Mouse (Mus musculus): Measurements from ENCODE around the gene Pde4b. TPM values are rescaled to one million over a fixed set of nuclear protein-coding genes. Genes with fewer than 3 reads are reported as not detected.

The Pde4b gene
- polyA plus RNA-seq, 1 experiment from 2014 or later, result 23.8 TPM

GRCm38 (mm10) chr4:102582165-102582749 is 494.9 kb downstream of the Pde4b start:
- Histone ChIP-seq H3K27ac (no peak overlapping the region), H3K9ac (replicated peaks) (no peak overlapping the region), H3K9me3 (no peaks in the 10 kb centered on the region), H3K4me3 (replicated peaks) (no peak overlapping the region), H3K4me2 (replicated peaks) (no peak overlapping the region), H3K4me1 (replicated peaks) (peaks cover 5% of the 10 kb centered on the region), H3K27me3 (no peaks in the 10 kb centered on the region), H3K36me3 (no peaks in the 10 kb centered on the region)
- no peak for ATAC-seq
- WGBS, result 92% methylated on average over 8 of the region's 8 CpGs

- no peaks in the 10 kb centered on the region for H3K9me3 ChIP-seq
- no peaks in the 10 kb centered on the region for H3K36me3 ChIP-seq
- no peak overlapping the region for H3K4me3 ChIP-seq (replicated peaks)
- no peak for ATAC-seq
- H3K9ac ChIP-seq (replicated peaks), result no peak overlapping the region
- 82% methylated on average over 6 of the region's 6 CpGs for WGBS
- peaks cover 5% of the 10 kb centered on the region for H3K4me1 ChIP-seq (replicated peaks)
- H3K27me3 ChIP-seq, result no peaks in the 10 kb centered on the region
- H3K4me2 ChIP-seq (replicated peaks), result no peak overlapping the region
- H3K27ac ChIP-seq, result no peak overlapping the region
Observed at GRCm38 (mm10) chr4:102582963-102583362, 495.6 kb downstream of the Pde4b start.

GRCm38 (mm10) chr4:102583469-102583868 is 496.1 kb downstream of the Pde4b start:
- peaks cover 8% of the 10 kb centered on the region for H3K4me1 ChIP-seq (replicated peaks)
- H3K36me3 ChIP-seq, result no peaks in the 10 kb centered on the region
- no peak overlapping the region for H3K27ac ChIP-seq
- H3K9me3 ChIP-seq, result no peaks in the 10 kb centered on the region
- no peak overlapping the region for H3K9ac ChIP-seq (replicated peaks)
- 91% methylated on average over 3 of the region's 3 CpGs for whole genome bisulfite sequencing
- no peaks in the 10 kb centered on the region for H3K27me3 ChIP-seq
- H3K4me2 ChIP-seq (replicated peaks), result no peak overlapping the region
- H3K4me3 ChIP-seq (replicated peaks), result no peak overlapping the region
- ATAC-seq, result no peak

DNA sequence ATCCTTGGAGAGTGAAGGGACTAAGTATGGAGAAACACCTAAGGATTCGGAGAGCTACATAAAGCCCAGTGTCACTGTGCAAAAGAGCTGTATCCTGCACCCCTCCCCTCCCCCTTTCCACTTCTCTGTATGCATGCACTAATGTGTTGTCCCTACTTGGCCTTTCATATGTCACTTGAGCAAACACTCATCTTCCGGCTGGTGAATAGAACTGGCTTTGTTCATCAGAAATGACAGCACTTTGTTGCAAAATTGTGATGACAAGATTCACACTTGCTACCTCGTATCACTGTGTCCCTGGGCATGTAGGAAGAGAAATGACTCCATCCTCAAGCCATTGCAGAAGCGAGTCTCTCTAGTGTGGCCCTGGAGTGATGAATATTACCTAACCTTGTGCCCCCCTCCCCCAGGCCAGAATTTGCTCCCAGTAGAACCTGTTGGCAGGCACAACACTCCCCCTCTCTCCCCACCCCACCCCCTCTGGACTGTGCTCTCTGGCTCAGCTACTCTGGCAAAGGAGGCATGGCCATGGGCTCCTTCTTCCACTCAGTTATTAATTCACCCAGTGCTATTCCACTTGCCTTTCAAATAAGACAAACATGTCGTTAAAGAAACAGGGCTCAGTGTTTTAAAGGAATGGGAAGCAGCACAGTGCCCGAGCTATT is 497.4 kb downstream of the Pde4b start:
- Histone ChIP-seq H3K36me3 (no peaks in the 10 kb centered on the region), H3K4me2 (replicated peaks) (no peak overlapping the region), H3K27ac (no peak overlapping the region), H3K9ac (replicated peaks) (no peak overlapping the region), H3K27me3 (no peaks in the 10 kb centered on the region), H3K9me3 (no peaks in the 10 kb centered on the region), H3K4me3 (replicated peaks) (no peak overlapping the region), H3K4me1 (replicated peaks) (peaks cover 21% of the 10 kb centered on the region)
- ATAC-seq, result no peak
- 43% methylated on average over 6 of the region's 6 CpGs for WGBS

- H3K9me3 ChIP-seq, result no peaks in the 10 kb centered on the region
- H3K27ac ChIP-seq, result no peak overlapping the region
- H3K36me3 ChIP-seq, result no peaks in the 10 kb centered on the region
- H3K27me3 ChIP-seq, result no peaks in the 10 kb centered on the region
- no peak overlapping the region for H3K4me2 ChIP-seq (replicated peaks)
- no peak for ATAC-seq
- H3K4me3 ChIP-seq (replicated peaks), result no peak overlapping the region
- 45% methylated on average over 4 of the region's 4 CpGs for WGBS
- H3K9ac ChIP-seq (replicated peaks), result no peak overlapping the region
- peaks cover 27% of the 10 kb centered on the region for H3K4me1 ChIP-seq (replicated peaks)
Observed at GRCm38 (mm10) chr4:102585541-102585940, 498.2 kb downstream of the Pde4b start.

DNA sequence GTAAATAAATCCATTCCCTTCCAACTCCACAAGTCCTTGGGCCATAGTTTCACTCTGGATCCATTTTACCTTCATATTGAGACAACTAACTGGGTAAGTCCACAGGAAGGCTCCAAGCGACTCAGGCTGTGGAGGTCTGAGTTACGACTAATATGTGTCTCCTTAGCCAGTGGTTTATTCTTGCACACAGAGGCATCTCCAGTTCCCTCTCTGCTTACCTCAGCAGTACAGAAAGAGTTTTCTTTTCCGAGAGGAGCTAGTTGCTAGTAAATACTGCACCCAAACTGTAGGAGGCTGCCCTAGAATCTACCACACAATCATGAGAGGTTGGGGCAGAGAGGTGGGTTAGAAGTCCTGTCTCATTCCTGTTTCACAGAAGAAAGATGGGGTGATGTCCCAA is 499.4 kb downstream of the Pde4b start:
- Histone ChIP-seq H3K4me1 (replicated peaks) (peaks cover 39% of the 10 kb centered on the region), H3K4me2 (replicated peaks) (no peak overlapping the region), H3K27me3 (no peaks in the 10 kb centered on the region), H3K9ac (replicated peaks) (no peak overlapping the region), H3K4me3 (replicated peaks) (no peak overlapping the region), H3K27ac (no peak overlapping the region), H3K9me3 (no peaks in the 10 kb centered on the region), H3K36me3 (no peaks in the 10 kb centered on the region)
- 97% methylated on average over 3 of the region's 3 CpGs for WGBS
- no peak for ATAC-seq

GRCm38 (mm10) chr4:102588668-102589455 is 501.5 kb downstream of the Pde4b start:
- peak overlapping the region; percentile 57 for H3K9ac ChIP-seq (replicated peaks)
- peaks cover 60% of the 10 kb centered on the region for H3K4me1 ChIP-seq (replicated peaks)
- peak overlapping the region; percentile 89 for H3K27ac ChIP-seq
- WGBS, result 16% methylated on average over 12 of the region's 12 CpGs
- H3K4me2 ChIP-seq (replicated peaks), result peak overlapping the region; percentile 50
- peak; percentile 84 for ATAC-seq
- H3K4me3 ChIP-seq (replicated peaks), result peak overlapping the region; percentile 40
- H3K27me3 ChIP-seq, result no peaks in the 10 kb centered on the region
- H3K9me3 ChIP-seq, result no peaks in the 10 kb centered on the region
- no peaks in the 10 kb centered on the region for H3K36me3 ChIP-seq

DNA sequence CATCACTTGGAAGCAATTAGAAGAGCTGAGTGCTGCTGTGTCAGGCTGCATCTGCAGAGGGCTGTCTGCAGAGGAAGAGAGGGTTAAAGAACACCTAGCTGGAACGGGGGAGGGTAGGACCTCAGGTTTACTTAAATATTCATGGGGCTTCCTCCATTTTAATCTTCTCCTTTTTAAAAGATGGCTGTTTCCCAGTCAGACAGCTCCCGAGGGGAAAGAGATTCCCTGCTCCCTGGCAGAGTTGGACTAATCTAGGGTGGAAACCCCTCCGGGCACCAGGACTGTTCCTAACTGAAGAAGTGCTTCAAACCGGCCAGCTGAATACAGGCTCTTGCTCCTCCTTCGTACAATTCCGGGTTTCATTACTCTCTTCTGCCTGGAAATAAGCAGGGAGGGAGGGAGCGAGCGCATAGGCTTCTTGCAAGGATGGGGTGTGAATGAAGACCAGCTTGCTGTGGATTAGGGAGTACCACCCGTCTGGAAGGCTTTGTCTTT is 502.2 kb downstream of the Pde4b start:
- H3K36me3 ChIP-seq, result no peaks in the 10 kb centered on the region
- H3K9me3 ChIP-seq, result no peaks in the 10 kb centered on the region
- H3K4me3 ChIP-seq (replicated peaks), result peak overlapping the region; percentile 40
- peaks cover 63% of the 10 kb centered on the region for H3K4me1 ChIP-seq (replicated peaks)
- H3K27me3 ChIP-seq, result no peaks in the 10 kb centered on the region
- peak overlapping the region; percentile 89 for H3K27ac ChIP-seq
- peak overlapping the region; percentile 50 for H3K4me2 ChIP-seq (replicated peaks)
- ATAC-seq, result peak; percentile 81
- H3K9ac ChIP-seq (replicated peaks), result peak overlapping the region; percentile 57
- under 1% methylated on average over 9 of the region's 9 CpGs for WGBS

DNA sequence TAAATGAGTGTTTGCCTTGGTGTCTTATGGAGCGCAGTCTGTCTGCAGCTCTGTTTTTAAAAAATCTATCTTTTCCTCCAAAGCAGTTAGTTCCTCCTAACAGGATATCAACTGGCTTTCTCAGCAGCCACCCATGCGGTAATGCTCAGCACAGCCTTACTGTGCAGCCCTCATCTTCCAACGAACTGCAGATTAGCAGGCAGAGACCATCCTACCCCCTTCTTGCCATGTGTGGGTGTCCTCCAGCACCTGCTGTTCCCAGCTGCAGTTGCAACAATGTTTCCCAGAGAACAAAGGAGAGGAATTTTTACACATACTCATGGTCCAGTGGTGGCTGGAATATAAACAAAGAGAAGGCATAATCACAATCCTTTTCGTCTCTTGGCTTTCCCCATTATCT is 504.5 kb downstream of the Pde4b start:
- peak overlapping the region; percentile 55 for H3K9ac ChIP-seq (replicated peaks)
- peak overlapping the region; percentile 30 for H3K4me3 ChIP-seq (replicated peaks)
- WGBS, result 17% methylated on average over 4 of the region's 4 CpGs
- H3K27ac ChIP-seq, result peak overlapping the region; percentile 74
- ATAC-seq, result no peak
- H3K36me3 ChIP-seq, result peaks cover 7% of the 10 kb centered on the region; the same call in 1 of the 2 replicates
- H3K27me3 ChIP-seq, result no peaks in the 10 kb centered on the region
- peak overlapping the region; percentile 47 for H3K4me2 ChIP-seq (replicated peaks)
- H3K4me1 ChIP-seq (replicated peaks), result peaks cover 62% of the 10 kb centered on the region
- no peaks in the 10 kb centered on the region for H3K9me3 ChIP-seq

DNA sequence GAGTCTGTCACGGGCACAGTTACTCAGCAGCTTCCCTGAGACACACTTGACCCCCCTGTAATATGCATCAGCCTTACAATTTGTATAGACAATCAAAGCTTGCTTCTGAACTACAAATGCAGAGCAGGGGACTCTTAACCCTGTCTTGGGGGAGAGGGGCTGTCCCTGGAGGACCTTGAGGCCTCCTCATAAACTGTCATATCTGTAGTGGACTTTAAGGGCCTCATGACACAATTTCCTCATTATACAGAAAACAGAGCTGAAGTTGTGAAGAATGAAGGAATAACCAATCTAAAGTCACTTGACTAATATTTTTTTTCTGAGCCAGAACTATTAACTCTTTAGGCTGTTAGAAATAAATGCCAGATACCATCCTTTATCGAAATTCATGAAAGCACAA is 505.2 kb downstream of the Pde4b start:
- Histone ChIP-seq H3K27ac (peak overlapping the region; percentile 74), H3K36me3 (peaks cover 10% of the 10 kb centered on the region), H3K9me3 (no peaks in the 10 kb centered on the region), H3K4me2 (replicated peaks) (peak overlapping the region; percentile 47), H3K27me3 (no peaks in the 10 kb centered on the region), H3K4me3 (replicated peaks) (peak overlapping the region; percentile 30; the same call in 1 of the 2 replicates), H3K4me1 (replicated peaks) (peaks cover 62% of the 10 kb centered on the region), H3K9ac (replicated peaks) (peak overlapping the region; percentile 55)
- ATAC-seq, result no peak
- WGBS, result 44% methylated on average over 2 of the region's 2 CpGs

- H3K27me3 ChIP-seq, result no peaks in the 10 kb centered on the region
- WGBS, result 65% methylated on average over 4 of the region's 4 CpGs
- peak overlapping the region; percentile 38 for H3K4me2 ChIP-seq (replicated peaks)
- no peak overlapping the region for H3K4me3 ChIP-seq (replicated peaks)
- peaks cover 17% of the 10 kb centered on the region for H3K36me3 ChIP-seq
- ATAC-seq, result no peak
- no peaks in the 10 kb centered on the region for H3K9me3 ChIP-seq
- peaks cover 58% of the 10 kb centered on the region for H3K4me1 ChIP-seq (replicated peaks)
- no peak overlapping the region for H3K9ac ChIP-seq (replicated peaks)
- no peak overlapping the region for H3K27ac ChIP-seq
Observed at GRCm38 (mm10) chr4:102593631-102594030, 506.3 kb downstream of the Pde4b start.

DNA sequence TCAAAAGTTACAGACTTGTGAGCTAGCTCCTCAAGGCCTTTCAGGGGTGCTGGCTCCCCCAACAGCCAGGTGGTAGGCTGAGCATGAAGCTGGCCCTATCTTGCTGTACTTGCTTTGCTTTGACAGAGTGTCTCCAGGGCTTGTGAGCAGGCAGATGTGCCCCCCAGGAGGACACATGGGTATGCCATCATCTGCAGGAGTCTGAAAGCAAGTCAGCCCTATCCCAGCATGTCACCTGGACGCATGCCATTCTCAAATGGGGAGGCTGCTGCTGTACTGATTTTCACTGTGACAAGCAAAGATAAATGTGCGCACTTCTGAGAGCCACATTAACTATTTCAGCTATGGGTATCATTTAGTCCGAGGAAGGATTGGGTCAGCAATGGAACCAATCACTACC is 507.2 kb downstream of the Pde4b start:
- no peak overlapping the region for H3K9ac ChIP-seq (replicated peaks)
- H3K4me3 ChIP-seq (replicated peaks), result no peak overlapping the region
- peaks cover 49% of the 10 kb centered on the region for H3K4me1 ChIP-seq (replicated peaks)
- ATAC-seq, result no peak
- H3K36me3 ChIP-seq, result peaks cover 23% of the 10 kb centered on the region
- no peaks in the 10 kb centered on the region for H3K9me3 ChIP-seq
- WGBS, result 81% methylated on average over 3 of the region's 3 CpGs
- no peak overlapping the region for H3K4me2 ChIP-seq (replicated peaks)
- H3K27me3 ChIP-seq, result no peaks in the 10 kb centered on the region
- H3K27ac ChIP-seq, result no peak overlapping the region

Data from midbrain, embryonic 13.5 days (tissue).